Mouse (Mus musculus) adipocyte (in vitro differentiated cells): Measurements from ENCODE around the gene Slc27a4.

Experiments used
- DNase-seq: peaks from one replicate; pipeline ENCODE4 v3.0.0-alpha.2; 2016; ENCODE audit warnings: low spot score

Gene Slc27a4

GRCm38 (mm10) chr2:29856451-29857260 lies 54.2 kb downstream of the Slc27a4 start:
- DNase-seq, result no peak

- peak; percentile 29 for DNase-seq
These were observed 54.9 kb downstream of the Slc27a4 start for GRCm38 (mm10) chr2:29857341-29857740.

- no peak for DNase-seq
These were observed 55.5 kb downstream of the Slc27a4 start for GRCm38 (mm10) chr2:29857967-29858366.

GRCm38 (mm10) chr2:29858748-29859473 lies 56.5 kb downstream of the Slc27a4 start:
- peak; percentile 12 for DNase-seq

GRCm38 (mm10) chr2:29865125-29865524 lies 62.7 kb downstream of the Slc27a4 start:
- DNase-seq, result no peak
